Mouse (Mus musculus): ENCODE results near the gene H3f3a. TPM values are rescaled to one million over a fixed set of nuclear protein-coding genes. Genes with fewer than 3 reads are reported as not detected.
A peak's percentile ranks its signal among the peaks of the same experiment; 100 is the strongest.

The H3f3a gene
- polyA plus RNA-seq, 1 experiment, result 339 TPM

DNA sequence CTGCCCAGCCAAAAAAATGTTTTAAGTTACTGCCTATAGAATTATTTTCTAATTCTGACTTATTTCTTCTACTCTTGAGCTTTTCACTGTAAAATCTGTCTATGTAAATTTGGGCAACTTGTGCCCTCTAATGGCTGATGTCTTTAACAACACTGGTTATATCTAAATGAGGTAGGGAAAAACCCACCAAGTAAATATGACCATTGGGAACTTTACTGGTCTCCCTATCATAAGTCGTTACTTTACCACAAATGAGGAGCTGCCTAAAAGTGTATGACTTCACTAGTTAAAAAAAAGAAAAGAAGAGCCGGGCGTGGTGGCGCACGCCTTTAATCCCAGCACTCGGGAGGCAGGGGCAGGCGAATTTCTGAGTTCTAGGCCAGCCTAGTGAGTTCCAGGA is 2.8 kb downstream of the H3f3a start:
- Histone ChIP-seq H3K4me3 (replicated peaks; ENCODE audit: extremely low read depth, low read depth, low read length) (no peak overlapping the region), H3K4me1 (ENCODE audit: control insufficient read depth, insufficient read depth, low read length) (peaks cover 10% of the 10 kb centered on the region)
- WGBS, result 43% methylated on average over 7 of the region's 7 CpGs
- DNase-seq, result no peak
- no peak for TF ChIP-seq POLR2A (IDR thresholded peaks at IDR 0.05; ENCODE audit: borderline replicate concordance, extremely low read depth, low read depth, low read length)
- TF ChIP-seq CTCF (IDR thresholded peaks at IDR 0.05; ENCODE audit: insufficient read depth, low read length), result no peak

DNA sequence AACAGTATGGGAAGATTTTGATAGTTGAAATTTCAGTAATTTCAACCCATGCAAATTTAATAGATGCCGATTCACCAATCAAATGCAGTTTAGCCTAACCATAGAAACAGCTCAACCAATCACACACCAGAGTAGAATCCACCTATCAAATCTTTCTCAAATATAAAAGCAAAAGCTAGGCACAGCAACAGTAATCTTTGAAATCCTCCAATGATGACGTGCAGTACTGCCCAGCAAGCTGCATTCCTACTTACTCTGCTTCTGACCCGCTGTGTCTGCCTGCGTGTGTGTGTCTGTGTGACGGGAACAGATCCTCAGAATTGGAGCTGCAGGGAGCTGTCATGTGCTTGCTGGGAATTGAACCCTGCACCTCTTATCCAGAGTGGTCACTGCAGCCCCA is 4.9 kb downstream of the H3f3a start:
- Histone ChIP-seq H3K4me3 (replicated peaks; ENCODE audit: extremely low read depth, low read depth, low read length) (no peak overlapping the region), H3K4me1 (ENCODE audit: control insufficient read depth, insufficient read depth, low read length) (peaks cover 10% of the 10 kb centered on the region)
- DNase-seq, result no peak
- 59% methylated on average over 5 of the region's 5 CpGs for WGBS
- no peak for TF ChIP-seq POLR2A (IDR thresholded peaks at IDR 0.05; ENCODE audit: borderline replicate concordance, extremely low read depth, low read depth, low read length)
- no peak for TF ChIP-seq CTCF (IDR thresholded peaks at IDR 0.05; ENCODE audit: insufficient read depth, low read length)

DNA sequence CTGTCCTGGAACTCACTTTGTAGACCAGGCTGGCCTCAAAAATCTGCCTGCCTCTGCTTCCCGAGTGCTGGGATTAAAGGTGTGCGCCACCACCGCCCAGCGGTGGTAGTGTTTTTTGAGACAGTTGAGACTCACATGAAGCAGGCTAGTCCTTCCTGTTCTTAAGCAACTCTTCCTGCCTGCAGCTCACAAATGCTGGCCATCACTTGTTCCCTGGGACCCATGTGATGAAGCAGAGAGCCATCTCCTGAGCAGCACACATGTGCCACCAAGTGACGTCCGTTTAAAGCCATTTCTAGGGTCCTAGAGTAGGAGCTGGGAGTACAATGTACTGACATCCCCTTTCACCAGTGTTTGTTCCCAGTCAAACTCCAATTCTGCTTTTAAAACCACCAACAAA is 9.9 kb downstream of the H3f3a start:
- H3K4me1 ChIP-seq (ENCODE audit: control insufficient read depth, insufficient read depth, low read length), result peaks cover 6% of the 10 kb centered on the region
- 89% methylated on average over 6 of the region's 6 CpGs for whole genome bisulfite sequencing
- no peak for TF ChIP-seq CTCF (IDR thresholded peaks at IDR 0.05; ENCODE audit: insufficient read depth, low read length)
- no peak for TF ChIP-seq POLR2A (IDR thresholded peaks at IDR 0.05; ENCODE audit: borderline replicate concordance, extremely low read depth, low read depth, low read length)
- DNase-seq, result no peak
- H3K4me3 ChIP-seq (replicated peaks; ENCODE audit: extremely low read depth, low read depth, low read length), result no peak overlapping the region

DNA sequence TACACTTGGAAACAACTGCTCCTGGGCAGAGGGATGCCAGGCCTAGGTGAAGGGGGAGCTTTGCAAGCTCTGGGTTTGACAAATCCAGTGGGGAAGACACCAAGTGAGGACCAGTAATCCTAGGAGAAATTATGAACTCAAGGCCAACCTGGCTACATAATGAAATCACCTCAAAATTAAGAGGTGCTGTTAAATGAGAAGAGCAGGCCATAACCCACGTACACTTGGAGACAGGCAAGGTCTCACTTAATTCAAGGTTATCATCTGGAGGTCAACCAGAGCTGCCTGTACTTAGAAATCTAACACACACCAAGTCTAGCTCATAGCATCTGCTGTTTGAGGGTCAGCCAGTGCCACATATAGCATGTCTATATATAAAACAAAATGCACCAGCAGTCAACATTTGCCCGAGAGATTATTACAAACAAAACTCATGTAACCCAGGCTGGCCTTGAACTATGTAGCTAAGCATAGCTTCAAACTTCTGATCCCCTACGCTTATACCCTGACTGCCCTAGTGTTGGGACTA is 12.2 kb downstream of the H3f3a start:
- no peak for TF ChIP-seq CTCF (IDR thresholded peaks at IDR 0.05; ENCODE audit: insufficient read depth, low read length)
- no peak for TF ChIP-seq POLR2A (IDR thresholded peaks at IDR 0.05; ENCODE audit: borderline replicate concordance, extremely low read depth, low read depth, low read length)
- 68% methylated on average over 3 of the region's 3 CpGs for WGBS
- no peak for DNase-seq
- Histone ChIP-seq H3K4me3 (replicated peaks; ENCODE audit: extremely low read depth, low read depth, low read length) (no peak overlapping the region), H3K4me1 (ENCODE audit: control insufficient read depth, insufficient read depth, low read length) (no peaks in the 10 kb centered on the region; the same call in 1 of the 2 replicates)

DNA sequence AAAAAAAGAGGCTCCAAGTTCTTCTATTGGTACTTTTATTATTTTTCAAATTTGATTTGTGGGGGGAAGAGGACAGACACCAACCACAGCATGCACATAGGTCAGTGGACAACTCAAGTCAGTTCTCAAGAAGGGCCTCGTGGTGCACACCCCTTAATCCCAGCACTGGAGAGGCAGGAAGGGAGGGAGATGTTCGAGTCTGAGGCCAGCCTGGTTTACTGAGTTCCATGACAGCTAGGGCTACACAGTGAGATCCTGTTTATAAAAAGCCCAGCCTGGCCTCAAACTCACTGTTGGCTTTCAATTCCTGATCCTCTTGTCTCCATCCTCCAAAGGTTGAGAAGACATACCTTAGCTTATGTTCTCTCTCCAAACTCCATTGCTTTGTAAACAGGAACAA is 12.9 kb downstream of the H3f3a start:
- TF ChIP-seq CTCF (IDR thresholded peaks at IDR 0.05; ENCODE audit: insufficient read depth, low read length) (no peak), POLR2A (IDR thresholded peaks at IDR 0.05; ENCODE audit: borderline replicate concordance, extremely low read depth, low read depth, low read length) (no peak)
- Histone ChIP-seq H3K4me3 (replicated peaks; ENCODE audit: extremely low read depth, low read depth, low read length) (no peak overlapping the region), H3K4me1 (ENCODE audit: control insufficient read depth, insufficient read depth, low read length) (no peaks in the 10 kb centered on the region; the same call in 1 of the 2 replicates)
- 24% methylated on average over 2 of the region's 2 CpGs for WGBS
- no peak for DNase-seq

DNA sequence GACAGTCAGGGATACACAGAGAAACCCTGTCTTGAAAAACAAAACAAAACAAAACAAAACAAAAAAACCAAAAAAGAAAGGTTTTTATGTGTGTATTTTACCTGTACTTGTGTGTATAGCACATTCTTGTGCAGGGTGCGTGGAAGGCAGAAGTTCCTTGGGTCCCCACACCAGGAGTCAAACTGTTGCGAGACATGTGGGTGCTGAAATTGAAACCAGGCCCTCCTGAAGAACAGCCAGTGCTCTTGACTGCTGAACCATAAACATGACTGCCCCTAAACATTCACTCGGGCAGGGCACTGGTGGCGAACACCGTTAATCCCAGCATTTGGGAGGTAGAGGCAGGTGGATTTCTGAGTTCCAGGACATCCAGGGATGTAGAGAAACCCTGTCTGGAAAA is 13.7 kb downstream of the H3f3a start:
- Histone ChIP-seq H3K4me3 (replicated peaks; ENCODE audit: extremely low read depth, low read depth, low read length) (no peak overlapping the region), H3K4me1 (ENCODE audit: control insufficient read depth, insufficient read depth, low read length) (no peaks in the 10 kb centered on the region; the same call in 1 of the 2 replicates)
- TF ChIP-seq CTCF (IDR thresholded peaks at IDR 0.05; ENCODE audit: insufficient read depth, low read length), result no peak
- no peak for TF ChIP-seq POLR2A (IDR thresholded peaks at IDR 0.05; ENCODE audit: borderline replicate concordance, extremely low read depth, low read depth, low read length)
- 96% methylated on average over 5 of the region's 5 CpGs for WGBS
- no peak for DNase-seq

DNA sequence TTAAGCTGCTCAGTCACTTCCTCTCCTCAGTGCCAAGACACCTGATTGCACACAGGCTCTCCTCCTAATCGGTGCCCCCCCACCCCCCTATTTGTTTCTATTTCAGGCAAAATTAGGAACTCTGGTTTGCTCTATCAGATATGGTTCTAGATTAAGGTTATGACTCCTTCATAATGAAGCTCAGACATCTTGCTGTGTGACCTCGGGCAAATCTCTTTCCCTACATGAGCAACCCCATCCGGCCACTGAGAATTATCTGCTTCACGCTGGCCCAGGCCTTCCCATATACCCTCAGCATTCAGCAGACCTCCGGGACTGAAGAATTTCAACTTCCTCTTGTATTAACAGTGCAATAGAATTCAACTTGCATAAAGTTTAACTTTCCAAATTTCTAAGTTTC is 14.5 kb downstream of the H3f3a start:
- TF ChIP-seq POLR2A (IDR thresholded peaks at IDR 0.05; ENCODE audit: borderline replicate concordance, extremely low read depth, low read depth, low read length), result no peak
- DNase-seq, result no peak
- 78% methylated on average over 5 of the region's 5 CpGs for WGBS
- Histone ChIP-seq H3K4me1 (ENCODE audit: control insufficient read depth, insufficient read depth, low read length) (no peaks in the 10 kb centered on the region), H3K4me3 (replicated peaks; ENCODE audit: extremely low read depth, low read depth, low read length) (no peak overlapping the region)

DNA sequence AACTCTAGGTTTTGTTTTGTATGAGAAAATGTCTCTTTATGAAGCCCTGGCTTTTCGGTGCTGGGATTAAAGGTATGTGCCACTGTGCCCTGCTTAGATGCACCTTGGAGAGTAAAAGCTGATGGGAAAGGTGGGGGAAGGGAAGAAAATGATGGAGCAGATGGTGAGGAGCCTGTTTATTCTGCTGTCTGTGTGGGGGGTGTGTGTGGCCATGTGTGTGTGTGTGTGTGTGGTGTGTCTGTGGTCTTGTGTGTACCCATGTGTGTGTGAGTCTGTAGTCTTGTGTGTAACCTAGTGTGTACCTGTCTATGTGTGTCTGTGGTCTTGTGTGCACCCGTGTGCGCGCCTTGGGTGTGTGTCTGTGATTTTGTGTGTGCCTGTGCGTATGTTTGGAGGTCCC is 15.1 kb downstream of the H3f3a start:
- Histone ChIP-seq H3K4me1 (ENCODE audit: control insufficient read depth, insufficient read depth, low read length) (no peaks in the 10 kb centered on the region), H3K4me3 (replicated peaks; ENCODE audit: extremely low read depth, low read depth, low read length) (no peak overlapping the region)
- TF ChIP-seq POLR2A (IDR thresholded peaks at IDR 0.05; ENCODE audit: borderline replicate concordance, extremely low read depth, low read depth, low read length) (no peak), CTCF (IDR thresholded peaks at IDR 0.05; ENCODE audit: insufficient read depth, low read length) (no peak)
- 96% methylated on average over 5 of the region's 5 CpGs for WGBS
- DNase-seq, result no peak

DNA sequence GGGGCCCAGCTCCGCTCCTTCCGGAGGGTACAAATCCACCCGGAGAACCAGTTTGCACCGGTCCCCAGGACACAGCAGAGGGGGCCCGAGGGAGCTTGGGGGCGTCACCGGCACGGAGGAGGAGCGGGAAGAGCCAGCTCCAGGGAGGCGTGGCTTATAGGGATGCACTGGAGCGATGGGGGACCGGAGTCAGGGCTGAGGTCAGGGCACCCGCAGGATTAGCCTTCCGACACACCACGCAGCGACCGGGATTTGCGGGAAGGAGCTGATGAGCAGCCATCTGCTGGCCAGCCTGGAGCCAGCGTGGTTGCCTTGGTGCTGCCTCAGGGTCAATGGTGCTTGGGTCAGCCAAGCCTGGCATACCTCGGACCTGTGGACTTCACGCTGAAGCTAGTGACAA is 19.6 kb downstream of the H3f3a start:
- H3K4me3 ChIP-seq (replicated peaks; ENCODE audit: extremely low read depth, low read depth, low read length), result no peak overlapping the region
- no peak for DNase-seq
- WGBS, result 5% methylated on average over 21 of the region's 21 CpGs
- H3K4me1 ChIP-seq (ENCODE audit: control insufficient read depth, insufficient read depth, low read length), result no peaks in the 10 kb centered on the region
- TF ChIP-seq POLR2A (IDR thresholded peaks at IDR 0.05; ENCODE audit: borderline replicate concordance, extremely low read depth, low read depth, low read length) (no peak), CTCF (IDR thresholded peaks at IDR 0.05; ENCODE audit: insufficient read depth, low read length) (no peak)

DNA sequence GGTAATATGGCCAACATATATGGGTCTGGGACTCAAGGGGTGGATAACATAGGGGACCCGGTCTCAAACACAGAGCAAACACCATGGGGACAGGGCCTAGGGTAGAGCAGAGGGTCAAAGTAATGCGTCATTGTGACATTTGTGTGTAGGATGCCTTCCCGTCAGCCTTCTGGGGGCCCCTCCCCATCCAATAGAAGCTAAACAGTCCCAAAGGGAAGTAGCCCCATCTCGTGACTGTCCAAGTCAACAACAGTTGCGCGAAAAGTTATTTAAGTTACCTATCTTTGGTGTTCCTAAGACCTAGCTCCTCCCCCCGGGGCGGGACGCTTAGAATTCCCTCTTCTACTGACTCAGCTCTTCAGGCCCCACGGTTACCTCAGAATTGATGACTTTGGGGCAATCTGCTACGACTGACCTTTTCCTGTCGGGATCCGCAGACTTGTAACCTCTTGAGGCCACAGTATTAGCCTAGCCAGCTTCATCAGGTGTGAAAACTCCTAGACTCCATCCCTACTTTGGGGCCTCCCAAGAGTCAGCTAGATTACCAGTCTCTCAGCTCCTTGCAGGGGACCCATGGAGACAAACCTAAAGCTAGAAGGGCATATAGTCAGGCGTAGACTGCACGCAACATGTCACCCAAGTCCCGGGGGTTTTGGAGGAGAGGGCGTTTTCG is 20.2 kb downstream of the H3f3a start:
- 14% methylated on average over 18 of the region's 18 CpGs for WGBS
- no peaks in the 10 kb centered on the region for H3K4me1 ChIP-seq (ENCODE audit: control insufficient read depth, insufficient read depth, low read length)
- peak; percentile 32 for DNase-seq
- TF ChIP-seq POLR2A (IDR thresholded peaks at IDR 0.05; ENCODE audit: borderline replicate concordance, extremely low read depth, low read depth, low read length) (no peak), CTCF (IDR thresholded peaks at IDR 0.05; ENCODE audit: insufficient read depth, low read length) (no peak)
- no peak overlapping the region for H3K4me3 ChIP-seq (replicated peaks; ENCODE audit: extremely low read depth, low read depth, low read length)
